Mouse (Mus musculus) hematopoietic stem cell, adult 5-6 weeks (primary cell): ENCODE measurements around the gene Tnfaip6. TPM values are rescaled to one million over a fixed set of nuclear protein-coding genes. Genes with fewer than 3 reads are reported as not detected.
A peak's percentile ranks its signal among the peaks of the same experiment; 100 is the strongest.

ENCODE experiments used
- ATAC-seq, 2 experiments: fragments of 125-278 bp in 1 of 2; replicated peaks in 1 of 2; 2 replicates each; pipeline ENCODE4 v1.8.0; 2016 to 2017; ENCODE audit warnings: inconsistent platforms in 2 of 2, mild to moderate bottlenecking in 2 of 2, moderate number of reproducible peaks in 2 of 2, low read depth in 1 of 2, moderate TSS enrichment in 1 of 2; ENCODE audit not compliant: low FRiP score in 2 of 2, poor library complexity in 2 of 2, severe bottlenecking in 2 of 2, insufficient read depth in 1 of 2, low TSS enrichment in 1 of 2
- total RNA-seq: library from RNA; stranded (forward); fragments of 172-1452, 232-1000 nt; gene quantifications from 2 replicates; pipeline ENCODE4 v1.2.3, GENCODE M21; 2017

Tnfaip6 gene
- total RNA-seq, 1 experiment from 2014 or later, result 1.2 TPM

GRCm38 (mm10) chr2:52042132-52042531 is 4.3 kb downstream of the Tnfaip6 start:
- ATAC-seq, result no peak

GRCm38 (mm10) chr2:52042714-52043113 is 4.9 kb downstream of the Tnfaip6 start:
- no peak for ATAC-seq

GRCm38 (mm10) chr2:52043485-52043884 is 5.7 kb downstream of the Tnfaip6 start:
- ATAC-seq, result no peak

- no peak for ATAC-seq
Measured at GRCm38 (mm10) chr2:52046032-52046431, 8.2 kb downstream of the Tnfaip6 start.

- no peak for ATAC-seq
Measured at GRCm38 (mm10) chr2:52050823-52051222, 13.0 kb downstream of the Tnfaip6 start.

GRCm38 (mm10) chr2:52052335-52052734 is 14.5 kb downstream of the Tnfaip6 start:
- no peak for ATAC-seq

- ATAC-seq, result no peak
Measured at GRCm38 (mm10) chr2:52053502-52053901, 15.7 kb downstream of the Tnfaip6 start.

- ATAC-seq, result no peak
Measured at GRCm38 (mm10) chr2:52055616-52056015, 17.8 kb downstream of the Tnfaip6 start.

GRCm38 (mm10) chr2:52057099-52057498 is 19.3 kb downstream of the Tnfaip6 start:
- ATAC-seq, result no peak

- ATAC-seq, result no peak
Measured at GRCm38 (mm10) chr2:52057681-52058080, 19.9 kb downstream of the Tnfaip6 start.

- no peak for ATAC-seq
Measured at GRCm38 (mm10) chr2:52068641-52069040, 30.8 kb downstream of the Tnfaip6 start.

GRCm38 (mm10) chr2:52070816-52071215 is 33.0 kb downstream of the Tnfaip6 start:
- no peak for ATAC-seq

- no peak for ATAC-seq
Measured at GRCm38 (mm10) chr2:52071241-52071991, 33.6 kb downstream of the Tnfaip6 start.

GRCm38 (mm10) chr2:52072065-52072490 is 34.3 kb downstream of the Tnfaip6 start:
- 0 out of 4 replicates have a peak, but pooled peaks of 1 of the 2 experiments have one; percentile 30 for ATAC-seq

GRCm38 (mm10) chr2:52072491-52073140 is 34.8 kb downstream of the Tnfaip6 start, which contains the start of gene Rif1:
Gene Rif1 (plus strand): TSS chr2:52072832.
- peak; percentile 78 to 82 for ATAC-seq

GRCm38 (mm10) chr2:52073141-52073904 is 35.5 kb downstream of the Tnfaip6 start:
- ATAC-seq, result peak; percentile 33 to 51; a peak in 2 of 4 replicates

- ATAC-seq, result no peak
Measured at GRCm38 (mm10) chr2:52078666-52079065, 40.9 kb downstream of the Tnfaip6 start.

- no peak for ATAC-seq
Measured at GRCm38 (mm10) chr2:52084013-52084412, 46.2 kb downstream of the Tnfaip6 start.
